ENCODE assay signal across 8 mouse cellular contexts in the genomic region with DNA sequence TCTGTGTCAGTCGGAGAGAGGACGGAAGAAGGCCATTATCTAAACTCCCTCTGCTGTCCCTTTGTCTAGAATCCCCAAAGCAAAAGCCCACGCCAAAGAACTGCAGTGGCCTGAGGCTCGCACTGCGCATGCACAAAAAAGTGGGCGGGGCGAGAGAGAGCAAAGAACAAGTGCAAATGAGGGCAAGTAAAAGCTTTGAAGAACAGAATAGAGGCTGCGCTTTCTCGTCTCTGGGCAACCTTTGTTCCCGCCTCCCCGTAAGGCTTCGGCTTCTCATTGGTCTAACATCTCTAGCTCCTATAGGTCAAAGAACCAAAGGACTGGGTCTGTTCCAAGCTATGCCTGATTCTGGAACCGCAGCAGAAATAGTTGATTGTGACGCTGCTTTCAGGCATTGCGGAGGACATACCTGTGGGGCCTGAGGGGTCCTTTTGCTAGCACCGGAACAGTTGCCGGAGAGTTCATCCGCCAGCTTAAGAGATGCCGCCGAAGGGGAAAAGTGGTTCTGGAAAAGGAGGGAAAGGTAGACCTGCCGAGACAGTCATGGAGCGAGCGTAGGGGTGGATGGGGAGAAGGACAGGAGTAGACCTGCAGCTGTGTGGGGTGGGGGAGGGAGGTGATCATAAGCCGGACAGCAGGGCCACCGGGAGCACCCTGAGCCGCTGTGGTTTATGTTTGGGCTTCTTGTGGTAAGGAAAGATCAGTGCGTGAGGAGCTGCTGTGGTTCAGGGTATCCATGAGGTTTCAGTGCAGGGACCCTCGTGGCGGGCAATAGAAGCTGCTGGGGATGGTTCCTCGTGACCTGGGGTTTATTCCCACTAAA. TPM values are rescaled to one million over a fixed set of nuclear protein-coding genes. Genes with fewer than 3 reads are reported as not detected.
A peak's percentile ranks its signal among the peaks of the same experiment; 100 is the strongest.
DNase-seq lines count a peak whose midpoint lies in the region; ATAC-seq and TF ChIP-seq lines count a peak whose summit lies in the region.

Gene Pin4 (plus strand): TSS at position 406 of the 823 bp plus-strand sequence.

- H3K4me2 ChIP-seq in embryonic facial prominence, embryonic 14.5 days (ENCODE audit: low read depth, low read length): peak within 1 kb of the TSS; percentile 64
- peak within 1 kb of the TSS; percentile 68 for H3K4me2 ChIP-seq in limb, embryonic 13.5 days (replicated peaks)
- peak within 1 kb of the TSS; percentile 73 for H3K4me2 ChIP-seq in midbrain, embryonic 16.5 days (ENCODE audit: low read length)

- H3K9ac ChIP-seq in embryonic facial prominence, embryonic 14.5 days (ENCODE audit: low read depth, low read length): peak within 1 kb of the TSS; percentile 71
- H3K9ac ChIP-seq in heart, adult 2 months (ENCODE audit: low read depth, low read length): peak within 1 kb of the TSS; percentile 85
- H3K9ac ChIP-seq in limb, embryonic 13.5 days: peak within 1 kb of the TSS; percentile 73
- peak within 1 kb of the TSS; percentile 66 for H3K9ac ChIP-seq in midbrain, embryonic 16.5 days (ENCODE audit: low read depth, low read length)

- peaks cover 5% of the 10 kb centered on the region; the same call in 1 of the 2 replicates for H3K27me3 ChIP-seq in embryonic facial prominence, embryonic 14.5 days (replicated peaks; ENCODE audit: control insufficient read depth, insufficient read depth, low read length)
- H3K27me3 ChIP-seq in heart, adult 2 months (ENCODE audit: control insufficient read depth, insufficient read depth, low read length): no peaks in the 10 kb centered on the region
- peaks cover 10% of the 10 kb centered on the region; the same call in 1 of the 2 replicates for H3K27me3 ChIP-seq in limb, embryonic 13.5 days
- H3K27me3 ChIP-seq in midbrain, embryonic 16.5 days (ENCODE audit: control insufficient read depth, insufficient read depth, low read depth, low read length): no peaks in the 10 kb centered on the region

- H3K4me1 ChIP-seq in embryonic facial prominence, embryonic 14.5 days (ENCODE audit: control insufficient read depth, insufficient read depth, low read length): no peaks in the 10 kb centered on the region
- no peaks in the 10 kb centered on the region for H3K4me1 ChIP-seq in heart, adult 2 months (ENCODE audit: control insufficient read depth, insufficient read depth, low read length)
- 0 out of 2 replicates have a peak, but pooled peaks cover 2% of the 10 kb centered on the region for H3K4me1 ChIP-seq in limb, embryonic 13.5 days
- H3K4me1 ChIP-seq in midbrain, embryonic 16.5 days (ENCODE audit: control insufficient read depth, insufficient read depth, low read length): peaks cover 7% of the 10 kb centered on the region

- peak; percentile 100 for ATAC-seq in embryonic facial prominence, embryonic 14.5 days (ENCODE audit: low read depth)
- ATAC-seq in limb, embryonic 13.5 days (ENCODE audit: low FRiP score, low read depth): peak; percentile 99
- ATAC-seq in midbrain, embryonic 16.5 days: peak; percentile 99

- TF ChIP-seq POLR2A in heart, adult 2 months (IDR thresholded peaks at IDR 0.05; ENCODE audit: insufficient read depth, low read depth, low read length): peak; percentile 62

- H3K9me3 ChIP-seq in embryonic facial prominence, embryonic 14.5 days (ENCODE audit: control insufficient read depth, low read length): no peaks in the 10 kb centered on the region
- H3K9me3 ChIP-seq in limb, embryonic 13.5 days: no peaks in the 10 kb centered on the region
- no peaks in the 10 kb centered on the region for H3K9me3 ChIP-seq in midbrain, embryonic 16.5 days (replicated peaks; ENCODE audit: control insufficient read depth, low read length, poor library complexity, severe bottlenecking)

- H3K27ac ChIP-seq in embryonic facial prominence, embryonic 14.5 days (replicated peaks; ENCODE audit: low read depth, low read length): no peak within 1 kb of the TSS
- H3K27ac ChIP-seq in heart, adult 2 months: peak within 1 kb of the TSS; percentile 69
- no peak within 1 kb of the TSS for H3K27ac ChIP-seq in limb, embryonic 13.5 days
- peak within 1 kb of the TSS; percentile 81 for H3K27ac ChIP-seq in midbrain, embryonic 16.5 days (ENCODE audit: low read length)

- H3K36me3 ChIP-seq in embryonic facial prominence, embryonic 14.5 days (ENCODE audit: control insufficient read depth, insufficient read depth, low read length): peaks cover 4% of the 10 kb centered on the region; the same call in 1 of the 2 replicates
- no peaks in the 10 kb centered on the region for H3K36me3 ChIP-seq in heart, adult 2 months (ENCODE audit: control insufficient read depth, insufficient read depth, low read length)
- H3K36me3 ChIP-seq in limb, embryonic 13.5 days: peaks cover 13% of the 10 kb centered on the region
- peaks cover 3% of the 10 kb centered on the region; the same call in 1 of the 2 replicates for H3K36me3 ChIP-seq in midbrain, embryonic 16.5 days (ENCODE audit: control insufficient read depth, insufficient read depth, low read length)

- peak; percentile 99 for DNase-seq in 3T3-L1 (ENCODE audit: low read depth, low spot score)
- peak; percentile 48 to 79 for DNase-seq in adrenal gland, postnatal 4 days (ENCODE audit: low spot score in 2 of 2)
- peak; percentile 98 for DNase-seq in embryonic facial prominence, embryonic 14.5 days (ENCODE audit: low spot score)
- peak; percentile 90 to 94 for DNase-seq in heart, adult 2 months
- DNase-seq in kidney, adult 8-10 months: peak; percentile 95 to 97
- DNase-seq in spleen, postnatal 10 days (ENCODE audit: low spot score in 2 of 2): peak; percentile 75 to 93

- no peaks in the 10 kb centered on the region for H3K79me2 ChIP-seq in heart, adult 2 months (replicated peaks; ENCODE audit: control insufficient read depth, insufficient read depth, low read length)

- H3K4me3 ChIP-seq in embryonic facial prominence, embryonic 14.5 days (ENCODE audit: low read depth, low read length): peak within 1 kb of the TSS; percentile 59
- H3K4me3 ChIP-seq in heart, adult 2 months: peak within 1 kb of the TSS; percentile 62
- peak within 1 kb of the TSS; percentile 64 for H3K4me3 ChIP-seq in limb, embryonic 13.5 days
- H3K4me3 ChIP-seq in midbrain, embryonic 16.5 days (ENCODE audit: low read depth, low read length): peak within 1 kb of the TSS; percentile 53

- peak; percentile 43 for TF ChIP-seq CTCF in heart, adult 2 months (IDR thresholded peaks at IDR 0.05)

- intact Hi-C loops in heart, adult 2 months (cut with DNase I): loop anchor here (5.0 kb wide), 1 partner anchor 47 kb away; the partner anchor contains the start of gene Rtl5

- TF ChIP-seq EP300 in heart, adult 2 months (IDR thresholded peaks at IDR 0.05; ENCODE audit: insufficient read depth, low read depth, low read length): 0 out of 2 replicates have a peak, but pooled peaks have one; percentile 11

- WGBS in embryonic facial prominence, embryonic 14.5 days: 23% methylated on average over 29 of the region's 30 CpGs
- WGBS in heart, adult 2 months: 14% methylated on average over 30 of the region's 30 CpGs
- 17% methylated on average over 30 of the region's 30 CpGs for WGBS in limb, embryonic 13.5 days
- 19% methylated on average over 30 of the region's 30 CpGs for WGBS in midbrain, embryonic 16.5 days

RNA-seq across cellular contexts. Expression of gene Pin4, which starts in this region (rescaled TPM):
- total RNA-seq in adrenal gland, postnatal 4 days (2021): 10 to 100 TPM; 39.8 to 45.8 TPM
- polyA plus RNA-seq in embryonic facial prominence, embryonic 14.5 days (2014; fragmentation: Nextera tagmentation; extraction: Ambion mirVana): 61.5 and 69.2 TPM in 2 replicates
- 10 to 100 TPM; 16.4 TPM for total RNA-seq in heart, adult 2 months (2021)
- 1.8 and 5.1 TPM in 2 replicates for polyA plus RNA-seq in heart, adult 2 months (2012; rRNA removed)
- 74.8 and 75.3 TPM in 2 replicates for polyA plus RNA-seq in limb, embryonic 13.5 days (2015; fragmentation: Nextera tagmentation; extraction: Ambion mirVana)
- polyA plus RNA-seq in midbrain, embryonic 16.5 days (2015; fragmentation: Nextera tagmentation; extraction: Ambion mirVana): 44.8 and 55.2 TPM in 2 replicates

Comparison
In these comparisons a context has a peak if more than half of its experiments do, and no peak if none do; other contexts are left out.
1. H3K27ac ChIP-seq: peak in heart, adult 2 months (single experiment) and midbrain, embryonic 16.5 days (single experiment); none in embryonic facial prominence, embryonic 14.5 days (single experiment) and limb, embryonic 13.5 days (single experiment).
2. Peak in every context shown above with its lines, with median percentiles within 50 percentile points of each other: DNase-seq, ATAC-seq, H3K4me2 ChIP-seq, H3K4me3 ChIP-seq and H3K9ac ChIP-seq.